Mouse (Mus musculus) right cerebral cortex, adult 2 months (tissue): ENCODE results near the gene Aig1.

Experiments
- DNase-seq, 2 experiments: peaks; one replicate each; pipeline ENCODE4 v3.0.0; 2021 to 2022; ENCODE audit warnings: low spot score in 2 of 2

Gene Aig1

GRCm38 (mm10) chr10:13641750-13642149, 227.0 kb downstream of the Aig1 start:
- DNase-seq, result peak; percentile 26 to 50

GRCm38 (mm10) chr10:13631796-13632195, 237.0 kb downstream of the Aig1 start:
- no peak for DNase-seq

DNA sequence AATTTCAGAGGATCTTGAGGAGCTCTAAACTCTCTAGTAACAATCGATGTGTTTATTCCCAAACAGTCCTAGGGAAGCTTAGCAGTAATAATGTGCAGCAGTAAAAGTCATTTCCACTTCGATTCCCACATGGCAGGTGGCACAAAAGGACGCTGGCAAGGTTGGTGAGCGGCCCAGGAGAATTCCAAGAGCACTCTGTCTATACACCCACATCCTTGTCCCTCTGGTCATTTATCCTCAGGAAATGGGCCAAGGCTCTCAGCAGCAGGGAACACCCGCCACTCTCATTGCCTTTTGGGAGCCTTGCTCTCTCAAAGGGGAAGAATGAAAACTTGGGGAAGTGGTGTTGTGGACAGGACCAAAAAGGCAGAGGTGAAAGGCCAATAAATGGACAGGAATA, 245.0 kb downstream of the Aig1 start:
- no peak for DNase-seq

DNA sequence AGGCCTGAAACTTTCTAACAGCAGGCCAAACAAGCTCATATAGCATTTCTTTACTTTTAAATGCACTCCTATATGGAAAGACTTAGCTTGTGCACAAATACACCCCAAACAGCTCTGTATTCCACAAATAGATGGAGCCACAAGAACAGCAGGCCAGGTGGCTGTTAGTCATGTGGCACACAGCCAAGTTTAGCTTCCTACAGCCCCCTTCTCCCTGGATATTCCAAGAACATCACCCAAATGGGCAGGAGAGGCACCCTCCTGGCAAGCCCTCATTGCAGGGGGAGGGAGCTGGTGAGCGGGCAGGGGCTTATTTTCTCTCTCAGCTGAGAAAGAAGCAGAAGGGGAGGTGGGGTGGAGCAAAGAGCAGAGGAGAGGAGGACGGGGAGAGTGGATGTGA, 267.9 kb downstream of the Aig1 start:
- peak; percentile 62 to 71 for DNase-seq

DNA sequence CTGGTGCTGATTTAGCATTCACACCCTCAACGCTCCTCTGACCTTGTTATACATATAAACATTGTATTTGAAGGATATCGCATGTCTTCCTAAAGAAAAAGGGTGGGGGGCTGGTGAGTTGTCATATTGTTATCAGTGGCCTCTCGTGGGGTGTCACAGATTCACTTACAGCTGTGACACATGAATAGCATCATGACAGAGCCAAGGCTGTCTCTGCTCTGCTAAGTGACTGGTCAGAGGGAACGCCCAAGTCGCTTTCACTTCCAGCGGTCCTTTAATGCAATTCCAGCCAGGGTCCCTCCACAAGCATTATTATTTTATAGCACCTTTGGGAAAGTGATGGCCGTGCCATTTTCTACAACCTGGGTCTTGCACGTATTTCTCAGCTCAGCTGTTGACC, 271.3 kb downstream of the Aig1 start:
- no peak for DNase-seq
